Mouse (Mus musculus): Measurements from ENCODE around the gene Col4a2. TPM values are rescaled to one million over a fixed set of nuclear protein-coding genes. Genes with fewer than 3 reads are reported as not detected.

The Col4a2 gene
- total RNA-seq (2023): not detected

GRCm38 (mm10) chr8:11312349-11313175, at the start of gene Col4a2, which contains the start of gene Col4a1:
Col4a2 (plus strand) TSS chr8:11312805.
Col4a1 (minus strand) TSS chr8:11312826.

GRCm38 (mm10) chr8:11477811-11478761, 165.5 kb downstream of the Col4a2 start, which contains the start of gene Rab20:
Rab20 (minus strand) TSS chr8:11478710.

GRCm38 (mm10) chr8:11497017-11497990, 184.7 kb downstream of the Col4a2 start, which contains the start of gene Naxd:
Naxd (plus strand) TSS chr8:11497506.

Other genes with a start within 250 kb of the Col4a2 start
- under 1 TPM; 0.09 to 0.46 TPM for gene Col4a1, start within 50 bp of the Col4a2 start, total RNA-seq (2023)
- 1 to 10 TPM; 4.7 to 9.2 TPM for gene Rab20, start 165.9 kb downstream of the Col4a2 start, total RNA-seq (2023)
- gene Naxd, start 184.7 kb downstream of the Col4a2 start, total RNA-seq (2023): 10 to 100 TPM; 38.8 to 51.0 TPM
- gene Cars2, start 238.0 kb downstream of the Col4a2 start, total RNA-seq (2023): 10 to 100 TPM; 40.4 to 45.8 TPM
- gene Ing1, start 242.8 kb downstream of the Col4a2 start, total RNA-seq (2023): 10 to 100 TPM; 58.5 to 69.8 TPM